Mouse (Mus musculus) C2C12 (cell line): ENCODE results near the gene Crygn. TPM values are rescaled to one million over a fixed set of nuclear protein-coding genes. Genes with fewer than 3 reads are reported as not detected.

Experiments used
- H3K27me3 ChIP-seq: one replicate; pipeline ENCODE4 v1.6.1; 2011; ENCODE audit not compliant: control insufficient read depth, insufficient read depth, insufficient read length
- H3K36me3 ChIP-seq: one replicate; pipeline ENCODE4 v1.6.1; 2011; ENCODE audit not compliant: control insufficient read depth, insufficient read depth
- H3K4me3 ChIP-seq: one replicate; pipeline ENCODE4 v1.5.1; 2011; ENCODE audit warnings: mild to moderate bottlenecking, control low read depth; ENCODE audit not compliant: poor library complexity, insufficient read depth, severe bottlenecking
- H3K79me2 ChIP-seq: one replicate; pipeline ENCODE4 v1.6.1; 2011; ENCODE audit not compliant: control insufficient read depth, insufficient read depth
- H3K79me3 ChIP-seq: one replicate; pipeline ENCODE4 v1.6.1; 2011; ENCODE audit warnings: low read depth, control low read depth
- H3ac ChIP-seq: one replicate; pipeline ENCODE3; 2011; ENCODE audit warnings: low read depth; ENCODE audit not compliant: control insufficient read depth, insufficient read length
- CEBPB ChIP-seq: IDR thresholded peaks from one replicate; pipeline ENCODE4 v1.6.1; 2011; ENCODE audit warnings: low read depth, mild to moderate bottlenecking, control low read depth, moderate library complexity
- CTCF ChIP-seq: IDR thresholded peaks from one replicate; pipeline ENCODE4 v1.5.1; 2011; ENCODE audit not compliant: control insufficient read depth, insufficient read depth, insufficient read length
- FOSL1 ChIP-seq: IDR thresholded peaks from one replicate; pipeline ENCODE4 v1.8.0; 2011; ENCODE audit warnings: mild to moderate bottlenecking, low read length; ENCODE audit not compliant: poor library complexity, insufficient read depth, severe bottlenecking
- MAX ChIP-seq: IDR thresholded peaks from one replicate; pipeline ENCODE4 v1.6.1; 2011; ENCODE audit warnings: mild to moderate bottlenecking, control low read depth
- MYOD1 ChIP-seq: IDR thresholded peaks from one replicate; pipeline ENCODE4 v1.6.1; 2011; ENCODE audit warnings: low read depth; ENCODE audit not compliant: control insufficient read depth, insufficient read length
- MYOG ChIP-seq: IDR thresholded peaks from one replicate; pipeline ENCODE4 v1.6.1; 2011; ENCODE audit not compliant: control insufficient read depth, insufficient read length; ENCODE audit errors: extremely low read depth
- USF1 ChIP-seq: IDR thresholded peaks from one replicate; pipeline ENCODE4 v1.6.1; 2011; ENCODE audit warnings: low read depth, mild to moderate bottlenecking, control low read depth, moderate library complexity
- polyA plus RNA-seq: library from polyadenylated mRNA; unstranded; fragments of >200 nt; fragmentation: generic; extraction: Trizol; gene quantifications from one replicate; pipeline ENCODE4 v1.2.1, GENCODE M21; 2012; ENCODE audit warnings: missing spikeins

Gene Crygn
- polyA plus RNA-seq, 1 experiment: not detected

- Histone ChIP-seq H3K27me3 (no peaks in the 10 kb centered on the region), H3K36me3 (no peaks in the 10 kb centered on the region), H3K79me3 (no peaks in the 10 kb centered on the region), H3K79me2 (no peaks in the 10 kb centered on the region), H3K4me3 (peak overlapping the region; percentile 6), H3ac (peak overlapping the region; percentile 36)
- TF ChIP-seq CEBPB (no peak), MYOG (no peak), MAX (no peak), USF1 (no peak)
Measured at GRCm38 (mm10) chr5:24751305-24752174, 6.3 kb downstream of the Crygn start.

- peak overlapping the region; percentile 11 for H3K4me3 ChIP-seq
- H3K27me3 ChIP-seq: peaks cover 5% of the 10 kb centered on the region
- no peaks in the 10 kb centered on the region for H3K36me3 ChIP-seq
- peak; percentile 93 for TF ChIP-seq CTCF
- TF ChIP-seq FOSL1: no peak
- no peaks in the 10 kb centered on the region for H3K79me2 ChIP-seq
- H3ac ChIP-seq: peak overlapping the region; percentile 63
- H3K79me3 ChIP-seq: no peaks in the 10 kb centered on the region
Measured at GRCm38 (mm10) chr5:24750321-24751304, 7.2 kb downstream of the Crygn start.

GRCm38 (mm10) chr5:24749731-24750130 is 8.1 kb downstream of the Crygn start:
- Histone ChIP-seq H3K27me3 (peaks cover 11% of the 10 kb centered on the region), H3K4me3 (no peak overlapping the region), H3ac (no peak overlapping the region), H3K36me3 (no peaks in the 10 kb centered on the region), H3K79me3 (no peaks in the 10 kb centered on the region), H3K79me2 (no peaks in the 10 kb centered on the region)
- TF ChIP-seq MAX (no peak), CTCF (no peak), USF1 (no peak), FOSL1 (no peak), CEBPB (no peak), MYOG (no peak), MYOD1 (no peak)

GRCm38 (mm10) chr5:24747533-24747932 is 10.3 kb downstream of the Crygn start:
- Histone ChIP-seq H3K79me3 (no peaks in the 10 kb centered on the region), H3K4me3 (no peak overlapping the region), H3ac (no peak overlapping the region), H3K36me3 (no peaks in the 10 kb centered on the region), H3K79me2 (no peaks in the 10 kb centered on the region), H3K27me3 (peaks cover 11% of the 10 kb centered on the region)
- TF ChIP-seq MYOG (no peak), USF1 (no peak), MYOD1 (no peak), MAX (no peak), FOSL1 (no peak), CEBPB (no peak), CTCF (no peak)

- peaks cover 17% of the 10 kb centered on the region for H3K27me3 ChIP-seq
- no peaks in the 10 kb centered on the region for H3K36me3 ChIP-seq
- no peaks in the 10 kb centered on the region for H3K79me3 ChIP-seq
- TF ChIP-seq MAX: no peak
- no peak for TF ChIP-seq MYOG
- no peak for TF ChIP-seq USF1
- TF ChIP-seq MYOD1: no peak
- no peak for TF ChIP-seq CEBPB
- no peak for TF ChIP-seq FOSL1
- TF ChIP-seq CTCF: no peak
- no peak overlapping the region for H3K4me3 ChIP-seq
- H3ac ChIP-seq: no peak overlapping the region
- H3K79me2 ChIP-seq: no peaks in the 10 kb centered on the region
Measured at GRCm38 (mm10) chr5:24743956-24744355, 13.9 kb downstream of the Crygn start.
